Mouse (Mus musculus) cerebral cortex, adult 2 months (tissue): ENCODE measurements around the gene Ppm1d.

Experiments
- WGBS: fragments of 180-500 bp; shearing (Covaris S2); methylation state at CpG from one replicate; pipeline ENCODE4 v1.1.7; 2018; 5-methylcytosine and 5-hydroxymethylcytosine counted together

Gene Ppm1d

GRCm38 (mm10) chr11:85310713-85311574 lies at the start of gene Ppm1d:
Gene Ppm1d (plus strand): TSS chr11:85311244.
- WGBS: under 1% methylated on average over 75 of the region's 78 CpGs

GRCm38 (mm10) chr11:85264635-85265034 lies 46.4 kb upstream of the Ppm1d start:
- 76% methylated on average over 5 of the region's 5 CpGs for WGBS

- 87% methylated on average over 1 of the region's 1 CpGs for WGBS
Measured at GRCm38 (mm10) chr11:85267393-85267792, 43.7 kb upstream of the Ppm1d start.

- WGBS: 62% methylated on average over 3 of the region's 3 CpGs
Measured at GRCm38 (mm10) chr11:85270631-85271030, 40.4 kb upstream of the Ppm1d start.

- 80% methylated on average over 6 of the region's 6 CpGs for WGBS
Measured at GRCm38 (mm10) chr11:85273299-85273698, 37.7 kb upstream of the Ppm1d start.

GRCm38 (mm10) chr11:85275151-85275550 lies 35.9 kb upstream of the Ppm1d start:
- WGBS: 87% methylated on average over 5 of the region's 5 CpGs

GRCm38 (mm10) chr11:85277609-85278008 lies 33.4 kb upstream of the Ppm1d start:
- WGBS: 74% methylated on average over 5 of the region's 5 CpGs

- WGBS: 74% methylated on average over 1 of the region's 1 CpGs
Measured at GRCm38 (mm10) chr11:85278175-85278574, 32.9 kb upstream of the Ppm1d start.

- WGBS: 78% methylated on average over 15 of the region's 15 CpGs
Measured at GRCm38 (mm10) chr11:85281219-85281878, 29.7 kb upstream of the Ppm1d start.

GRCm38 (mm10) chr11:85297953-85298352 lies 13.1 kb upstream of the Ppm1d start:
- WGBS: 84% methylated on average over 13 of the region's 13 CpGs

- 66% methylated on average over 2 of the region's 2 CpGs for WGBS
Measured at GRCm38 (mm10) chr11:85299880-85300279, 11.2 kb upstream of the Ppm1d start.

- 96% methylated on average over 3 of the region's 3 CpGs for WGBS
Measured at GRCm38 (mm10) chr11:85301161-85301560, 9.9 kb upstream of the Ppm1d start.

- WGBS: 66% methylated on average over 2 of the region's 2 CpGs
Measured at GRCm38 (mm10) chr11:85301836-85302235, 9.2 kb upstream of the Ppm1d start.

GRCm38 (mm10) chr11:85306577-85307260 lies 4.3 kb upstream of the Ppm1d start:
- 74% methylated on average over 4 of the region's 4 CpGs for WGBS

- 62% methylated on average over 2 of the region's 2 CpGs for WGBS
Measured at GRCm38 (mm10) chr11:85308799-85309198, 2.2 kb upstream of the Ppm1d start.

- WGBS: 1% methylated on average over 15 of the region's 15 CpGs
Measured at GRCm38 (mm10) chr11:85310407-85310712, 684 bp upstream of the Ppm1d start.

GRCm38 (mm10) chr11:85311645-85312490 lies 824 bp downstream of the Ppm1d start:
- under 1% methylated on average over 56 of the region's 56 CpGs for WGBS

GRCm38 (mm10) chr11:85312818-85313217 lies 1.8 kb downstream of the Ppm1d start:
- WGBS: 9% methylated on average over 2 of the region's 2 CpGs

GRCm38 (mm10) chr11:85313361-85313760 lies 2.3 kb downstream of the Ppm1d start:
- WGBS: 96% methylated on average over 3 of the region's 3 CpGs

- 78% methylated on average over 9 of the region's 9 CpGs for WGBS
Measured at GRCm38 (mm10) chr11:85323567-85324330, 12.7 kb downstream of the Ppm1d start.

GRCm38 (mm10) chr11:85328717-85329116 lies 17.7 kb downstream of the Ppm1d start:
- WGBS: 88% methylated on average over 3 of the region's 3 CpGs
